Mouse (Mus musculus) G1E (cell line): ENCODE measurements at regions not wholly inside any gene's neighbourhood (a gene's known extent, or its start where the extent isn't known, plus 50 kb on each side); places are given as distances from the start of the nearest gene placed in this dataset.

Experiments used
- CTCF ChIP-seq: IDR thresholded peaks from 2 replicates; pipeline ENCODE4 v1.5.1; 2012; ENCODE audit warnings: low read depth, low read length, inconsistent platforms, mixed read lengths
- GATA1 ChIP-seq: IDR thresholded peaks from 2 replicates; pipeline ENCODE4 v1.6.1; 2012; ENCODE audit warnings: borderline replicate concordance, low read length, inconsistent platforms, mixed read lengths
- POLR2AphosphoS5 ChIP-seq: IDR thresholded peaks from 2 replicates; pipeline ENCODE4 v1.6.1; 2012; ENCODE audit warnings: low read depth, low read length, inconsistent platforms; ENCODE audit not compliant: insufficient replicate concordance

- TF ChIP-seq CTCF: no peak
- TF ChIP-seq POLR2AphosphoS5: no peak
- no peak for TF ChIP-seq GATA1
These were observed 173.6 kb downstream of the Ttc8 start for GRCm38 (mm10) chr12:99093989-99094388.
